Mouse (Mus musculus) adrenal gland, postnatal 4 days (tissue): ENCODE measurements around the gene Relb. TPM values are rescaled to one million over a fixed set of nuclear protein-coding genes. Genes with fewer than 3 reads are reported as not detected.
"Not testable (repeated sequence)": the region's sequence is repeated elsewhere in the genome, so short reads cannot be mapped to it uniquely, and the experiment has no call there.

Experiments used
- DNase-seq, 2 experiments: peaks; one replicate each; pipeline ENCODE4 v3.0.0; 2021 to 2022; ENCODE audit warnings: low spot score in 2 of 2, mixed read lengths in 2 of 2
- total RNA-seq, 2 experiments: library from RNA; stranded (reverse); gene quantifications; 2 replicates each; pipeline ENCODE4 v1.2.3; 2021

Gene Relb
- total RNA-seq, 2 experiments from 2014 or later, result 22.3 to 23.8 TPM

DNA sequence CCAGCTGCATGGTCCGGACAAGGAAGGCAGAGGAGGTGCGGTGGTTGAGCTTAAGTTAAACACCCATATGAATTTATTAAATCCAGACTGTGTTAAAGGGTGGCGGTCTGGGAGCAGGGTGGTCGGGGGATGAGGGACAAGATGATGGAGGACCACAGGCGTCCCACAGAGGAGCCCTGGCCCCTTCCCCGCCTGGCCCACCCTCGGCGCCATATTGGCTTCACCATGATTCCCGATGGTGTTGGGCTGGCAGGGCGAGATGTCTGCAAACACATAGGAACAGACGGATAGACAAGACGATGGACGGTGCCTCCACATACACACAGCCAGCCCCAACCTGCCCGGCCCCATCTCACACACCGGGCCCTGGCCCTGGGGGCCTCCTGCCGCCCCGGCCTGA is 4.0 kb upstream of the Relb start:
- DNase-seq, result no peak

- DNase-seq, result no peak
These were observed 3.5 kb upstream of the Relb start for GRCm38 (mm10) chr7:19632720-19633119.

DNA sequence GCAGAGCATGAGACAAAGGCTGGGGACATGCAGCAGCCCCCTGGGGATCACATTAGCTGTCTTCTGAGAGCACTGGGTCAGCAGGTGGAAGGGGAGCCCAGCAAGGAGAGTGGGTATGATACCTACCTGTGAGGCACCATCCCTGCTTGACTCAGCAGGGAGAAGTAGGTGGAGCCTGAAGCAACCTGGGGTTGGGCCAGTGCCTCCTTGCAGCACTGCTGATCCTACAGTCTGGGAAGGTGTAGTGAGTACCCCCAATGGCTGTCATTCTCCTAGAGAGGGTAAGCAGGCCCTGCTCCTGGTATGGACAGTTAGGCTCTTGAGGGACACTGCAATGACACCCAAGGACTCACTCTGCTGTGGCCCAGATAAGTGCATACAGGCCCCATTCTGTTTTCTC is 3.0 kb upstream of the Relb start:
- DNase-seq, result no peak

DNA sequence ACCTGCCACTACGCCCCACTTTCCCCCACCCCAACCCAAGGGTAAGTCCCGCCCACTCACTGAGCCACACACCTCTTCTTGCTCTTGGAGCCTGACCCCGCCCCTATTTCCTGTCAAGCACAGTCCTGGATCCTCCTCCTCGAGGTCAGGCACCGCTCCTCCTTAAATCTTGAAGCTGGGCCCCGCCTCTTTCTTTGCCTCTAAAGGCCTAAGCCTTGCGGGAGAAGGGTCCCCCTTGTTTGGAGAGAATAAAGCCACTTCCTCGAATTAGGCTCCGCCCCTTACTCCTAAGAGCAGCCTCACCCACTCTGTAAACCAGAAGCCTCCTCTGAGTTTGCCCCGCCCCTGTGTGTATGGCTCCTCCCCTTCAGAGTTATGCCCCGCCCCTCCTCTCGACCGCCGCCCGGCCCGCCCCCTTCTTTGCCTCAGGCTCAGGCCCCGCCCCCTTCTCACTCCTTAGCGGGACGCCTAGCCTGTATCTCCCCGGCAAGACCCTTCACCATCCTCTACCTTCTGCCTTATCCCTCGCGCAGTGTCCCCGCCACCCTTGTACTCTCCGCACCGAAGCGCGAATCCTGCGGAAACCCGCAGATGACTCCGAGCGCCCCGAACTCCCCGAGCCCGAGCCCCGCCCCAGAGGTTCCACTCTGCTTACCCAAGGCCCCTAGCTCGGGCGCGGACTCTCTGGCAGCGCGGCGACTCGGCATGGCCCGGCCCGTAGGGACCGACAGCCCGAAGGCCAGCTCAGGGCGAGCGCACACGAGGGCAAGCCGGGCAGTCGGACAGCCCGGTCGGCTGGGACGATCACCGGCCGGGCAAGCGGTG is 490 bp downstream of the Relb start:
- DNase-seq, result peak; percentile 88 to 91

DNA sequence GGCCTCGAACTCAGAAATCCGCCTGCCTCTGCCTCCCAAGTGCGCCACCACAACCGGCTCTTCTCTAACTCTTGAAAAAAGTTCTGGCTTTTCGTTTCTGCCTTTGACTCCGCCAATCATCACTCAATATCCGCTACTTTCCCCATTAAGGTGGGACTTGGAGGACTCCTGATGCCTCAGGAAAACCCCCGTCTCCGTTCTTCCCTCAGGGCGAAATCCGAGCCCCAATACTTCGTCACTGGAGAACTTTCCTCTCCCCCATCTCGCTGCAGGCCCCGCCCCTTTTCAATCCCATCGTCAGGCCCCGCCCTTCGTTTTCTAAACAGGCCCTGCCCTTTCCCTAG is 1.1 kb downstream of the Relb start:
- DNase-seq, result no peak

DNA sequence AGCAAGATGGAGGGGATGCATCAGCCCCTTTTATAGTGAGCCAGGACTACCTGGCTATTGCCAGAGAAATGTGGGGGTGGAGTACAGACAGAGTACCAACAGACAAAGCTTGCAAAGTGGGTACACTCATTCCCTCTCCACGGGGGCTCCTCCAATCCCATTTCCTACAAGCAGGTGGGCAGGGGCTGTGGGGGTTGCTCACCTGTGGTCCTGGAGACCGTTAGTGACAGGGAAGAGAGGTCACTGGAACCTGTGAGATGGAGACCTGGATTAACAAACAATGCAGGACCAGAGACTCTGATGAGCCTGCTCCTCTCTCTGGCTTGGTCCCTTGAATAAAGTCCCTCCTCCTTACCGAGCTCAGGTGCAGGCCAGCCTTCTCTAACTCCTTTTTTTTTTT is 1.5 kb downstream of the Relb start:
- no peak for DNase-seq

DNA sequence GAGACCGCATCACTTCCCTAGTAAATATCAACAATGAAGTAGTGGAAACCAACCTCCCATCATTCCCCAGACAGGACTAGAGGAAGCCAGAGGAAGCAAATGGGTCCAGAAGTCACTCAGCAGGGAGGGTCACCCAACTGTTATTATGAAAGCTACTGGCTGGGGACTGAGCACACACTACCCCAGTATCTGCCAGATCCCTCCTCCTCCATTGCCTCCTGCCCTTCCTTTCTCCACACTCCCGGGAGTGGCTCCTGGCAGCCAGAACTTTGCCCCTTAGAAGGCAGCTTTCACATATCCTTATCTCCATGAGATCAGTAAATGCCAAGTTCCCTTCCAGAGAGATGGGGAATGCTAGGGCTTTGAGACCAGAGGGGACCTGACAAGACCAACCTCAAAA is 5.8 kb downstream of the Relb start:
- DNase-seq, result no peak

DNA sequence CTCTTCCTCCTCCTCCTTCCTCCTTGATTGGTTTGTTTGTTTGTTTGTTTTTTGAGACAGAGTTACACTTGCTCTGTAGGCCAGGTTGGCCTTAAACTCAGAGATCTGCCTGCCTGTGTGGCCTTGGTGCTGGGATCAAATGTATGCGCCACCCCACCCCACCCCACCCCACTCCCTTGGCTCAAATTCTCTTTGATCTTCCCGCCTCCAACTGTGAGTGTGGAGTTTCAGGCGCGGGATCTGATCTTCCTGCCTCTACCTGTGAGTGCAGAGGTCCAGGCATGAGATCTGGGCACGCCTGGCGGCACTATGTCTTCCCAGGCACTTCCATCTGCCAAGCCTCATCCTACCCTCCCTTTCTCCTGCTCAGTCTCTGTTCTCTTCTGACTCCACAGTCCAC is 7.0 kb downstream of the Relb start:
- DNase-seq, result no peak

DNA sequence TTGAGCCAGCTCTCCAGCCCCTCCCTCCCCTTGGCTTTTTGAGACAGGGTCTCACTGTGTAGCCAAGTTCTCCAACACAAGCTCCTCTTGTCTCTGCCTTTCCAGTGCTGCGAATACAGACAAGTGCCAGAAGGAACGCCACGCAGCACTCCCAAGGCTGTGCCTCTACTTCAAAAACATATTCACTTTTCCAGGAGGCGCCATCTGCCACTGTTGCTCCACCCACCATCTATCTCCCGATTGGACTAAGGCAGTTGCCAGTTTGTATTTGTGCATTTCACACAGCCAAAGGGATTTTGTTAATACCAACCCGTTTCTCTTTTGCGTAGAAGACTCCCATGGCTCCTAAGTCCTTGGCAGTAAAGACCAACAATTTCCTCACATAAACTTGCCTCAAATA is 8.4 kb downstream of the Relb start:
- DNase-seq, result no peak

DNA sequence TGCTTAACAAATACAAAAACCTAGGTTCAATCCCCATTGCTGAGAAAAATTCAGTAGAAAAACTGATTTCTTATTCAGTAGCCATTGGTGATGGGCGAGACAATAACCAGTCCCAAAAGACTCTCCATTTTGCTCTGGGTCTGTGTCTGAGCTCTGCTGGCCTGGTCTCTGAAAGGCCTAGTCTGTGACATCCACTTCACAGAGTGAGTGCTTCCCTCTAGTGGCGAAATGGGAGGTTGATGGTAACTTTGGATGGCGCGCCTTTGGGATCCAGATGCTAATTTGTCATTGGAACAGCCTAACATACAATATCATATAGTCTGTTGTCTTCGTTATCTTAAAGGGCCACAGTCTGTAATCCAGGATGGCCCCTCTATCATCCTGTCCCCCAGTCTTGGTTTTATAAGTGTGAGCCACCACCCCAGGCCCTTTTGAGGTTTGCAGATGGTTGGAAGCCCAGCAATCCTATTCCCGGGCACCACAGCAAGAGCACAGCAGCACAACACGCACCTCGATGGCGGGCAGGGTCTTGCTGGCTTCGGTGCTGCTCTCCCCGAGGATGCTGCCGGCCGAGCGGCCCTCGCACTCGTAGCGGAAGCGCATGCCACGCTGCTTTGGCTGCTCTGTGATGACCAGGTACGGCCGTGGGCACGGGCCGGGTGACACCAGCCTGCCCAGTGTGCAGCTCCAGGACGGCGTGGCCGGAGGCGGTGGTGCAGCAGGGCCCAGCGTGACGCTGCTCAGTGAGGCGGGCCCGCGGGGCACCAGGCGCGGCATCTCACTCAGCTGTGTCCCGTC is 10.0 kb downstream of the Relb start:
- DNase-seq, result peak; percentile 27 to 50

DNA sequence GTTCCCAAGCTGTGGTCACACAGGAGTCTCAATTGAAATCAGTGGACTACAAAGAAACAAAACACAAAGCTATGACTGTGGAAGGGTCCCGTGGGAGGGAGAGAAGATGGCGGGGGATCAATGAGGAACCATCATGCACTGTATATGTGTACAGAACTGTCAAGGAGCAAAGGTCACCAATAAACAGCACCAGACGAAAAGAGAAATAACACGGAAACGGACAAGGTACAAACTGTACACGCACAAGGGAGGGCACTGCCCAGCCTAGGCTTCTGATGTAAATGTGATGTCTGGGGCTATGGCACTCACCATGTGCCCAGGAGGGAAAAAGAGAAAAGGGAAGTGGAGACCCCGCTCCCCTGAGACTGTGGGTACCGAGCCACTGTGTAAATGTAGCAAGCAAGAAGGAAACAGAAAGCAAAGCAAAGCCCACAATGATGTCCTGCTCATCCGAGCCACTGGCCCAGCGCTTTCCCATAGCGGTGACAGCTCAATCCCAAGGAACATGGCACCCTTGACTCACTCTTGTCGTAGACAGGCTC is 14.1 kb downstream of the Relb start:
- no peak for DNase-seq

DNA sequence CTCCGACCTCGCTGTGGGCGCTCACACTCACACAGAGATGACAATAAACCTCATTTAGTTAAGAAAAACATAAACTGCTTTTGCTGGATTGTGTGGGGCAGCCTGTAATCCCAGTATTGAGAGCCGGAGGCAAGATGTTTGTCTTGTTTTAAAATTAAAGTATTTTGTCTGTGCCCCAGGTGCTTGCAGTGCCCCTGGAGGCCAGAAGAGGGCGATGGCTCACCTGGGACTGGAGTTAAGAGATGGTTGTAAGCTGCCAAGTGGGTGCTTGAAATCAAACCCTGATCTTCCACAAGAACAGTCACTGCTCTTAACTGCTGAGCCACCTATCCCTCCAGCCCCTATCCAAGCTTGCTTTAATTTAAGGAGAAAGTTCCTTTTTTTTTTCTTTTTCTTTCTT is 18.3 kb downstream of the Relb start:
- no peak for DNase-seq

- no peak for DNase-seq
These were observed 19.5 kb downstream of the Relb start for GRCm38 (mm10) chr7:19609641-19610332.

DNA sequence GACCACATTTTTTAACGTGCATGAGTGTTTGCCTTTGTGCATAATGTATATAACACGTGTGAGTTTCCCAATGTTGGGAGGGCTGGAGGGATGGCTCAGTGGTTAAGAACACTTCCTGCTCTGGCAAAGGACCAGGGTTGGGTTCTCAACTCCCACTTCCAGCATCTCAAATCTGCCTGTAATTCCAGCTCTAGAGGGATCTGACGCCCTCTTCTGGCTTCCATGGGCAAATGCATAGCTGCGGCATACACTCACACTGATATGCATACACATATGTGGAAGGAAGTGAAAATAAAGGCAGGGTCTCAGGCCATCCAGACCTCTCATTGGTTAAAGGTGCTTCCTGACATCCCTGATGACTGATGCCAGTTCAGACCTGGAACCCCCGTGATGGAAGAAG is 21.9 kb downstream of the Relb start:
- no peak for DNase-seq

- not testable (repeated sequence) for DNase-seq
These were observed 24.5 kb downstream of the Relb start for GRCm38 (mm10) chr7:19604606-19605214.

GRCm38 (mm10) chr7:19603849-19604605 is 25.2 kb downstream of the Relb start, which contains the start of gene Clasrp:
Clasrp (minus strand) TSS chr7:19604486.
- DNase-seq, result peak; percentile 82 to 96

DNA sequence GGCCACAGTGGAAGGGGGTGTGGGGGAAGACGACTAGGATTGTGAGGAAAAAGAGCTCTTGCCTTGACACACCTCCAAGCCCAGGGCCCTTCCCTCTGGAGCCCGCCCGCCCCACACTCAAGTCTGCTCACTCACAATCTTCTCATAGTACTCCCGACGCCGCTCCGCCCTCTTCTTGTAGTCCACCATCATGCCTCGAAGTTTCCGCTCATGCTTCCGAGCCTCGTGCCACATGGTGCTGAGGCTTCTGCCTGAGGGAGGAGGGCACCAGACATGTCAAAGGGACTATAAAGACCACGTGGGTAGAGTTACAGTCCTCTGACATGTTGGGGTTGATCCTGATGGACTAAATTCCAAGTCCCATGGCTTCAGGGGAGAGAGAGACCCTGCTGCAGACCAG is 26.2 kb downstream of the Relb start:
- DNase-seq, result no peak

DNA sequence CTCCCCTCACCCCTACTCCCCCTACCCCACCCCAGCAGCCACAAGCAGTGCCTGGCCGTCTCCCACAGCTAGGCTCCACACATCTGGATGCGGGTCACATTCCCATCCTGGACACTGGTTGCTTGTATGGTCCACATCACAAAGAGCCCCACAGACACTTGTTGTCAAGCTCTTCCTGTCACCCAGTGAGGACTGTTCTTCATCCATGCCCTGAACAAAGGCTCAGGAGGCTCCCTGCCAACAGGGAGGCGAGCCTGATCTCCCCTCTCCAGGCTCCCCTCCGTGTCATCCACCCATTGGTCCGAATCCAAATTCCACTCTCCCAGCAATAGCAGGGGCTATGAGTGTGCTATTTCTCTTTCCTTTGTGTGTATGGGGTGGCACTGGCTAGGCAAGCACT is 28.7 kb downstream of the Relb start:
- no peak for DNase-seq

GRCm38 (mm10) chr7:19593061-19593730 is 36.0 kb downstream of the Relb start:
- DNase-seq, result no peak

- DNase-seq, result peak; percentile 39 to 57
These were observed 39.3 kb downstream of the Relb start for GRCm38 (mm10) chr7:19589917-19590316.
